Mouse (Mus musculus): ENCODE data around the gene Ppp1r26. TPM values are rescaled to one million over a fixed set of nuclear protein-coding genes. Genes with fewer than 3 reads are reported as not detected.

The Ppp1r26 gene
- polyA plus RNA-seq, 2 experiments from 2014 or later: 0.08 TPM; not detected in 1

- no peak for ATAC-seq
These were observed 56.4 kb downstream of the Ppp1r26 start for GRCm38 (mm10) chr2:28502987-28503386.

GRCm38 (mm10) chr2:28504676-28505075, 58.1 kb downstream of the Ppp1r26 start:
- ATAC-seq: no peak

Other genes starting within 250 kb of the Ppp1r26 start
- gene 1700007K13Rik, start 19.5 kb downstream of the Ppp1r26 start, polyA plus RNA-seq (2017; shearing (Covaris generic)): under 1 TPM in 1 of 2 experiments, not detected in 1; 0.52 TPM
- 10 to 100 TPM; 15.7 to 17.2 TPM for gene Mrps2, start 21.3 kb downstream of the Ppp1r26 start, polyA plus RNA-seq (2017; shearing (Covaris generic))
- gene Gbgt1, start 50.1 kb downstream of the Ppp1r26 start, polyA plus RNA-seq (2017; shearing (Covaris generic)): not detected
- gene Gm10134, start 59.3 kb downstream of the Ppp1r26 start, polyA plus RNA-seq (2017; shearing (Covaris generic)): not detected
- gene Ralgds, start 66.3 kb downstream of the Ppp1r26 start, polyA plus RNA-seq (2017; shearing (Covaris generic)): 1 to 10 TPM; 7.4 to 8.3 TPM
- gene Cel, start 116.6 kb downstream of the Ppp1r26 start, polyA plus RNA-seq (2017; shearing (Covaris generic)): not detected
- gene Gtf3c5, start 137.0 kb downstream of the Ppp1r26 start, polyA plus RNA-seq (2017; shearing (Covaris generic)): 10 to 100 TPM; 12.5 to 20.3 TPM
- gene Gfi1b, start 175.2 kb downstream of the Ppp1r26 start, polyA plus RNA-seq (2017; shearing (Covaris generic)): under 1 TPM; 0.20 to 0.85 TPM
- gene Tsc1, start 194.4 kb downstream of the Ppp1r26 start, polyA plus RNA-seq (2017; shearing (Covaris generic)): 10 to 100 TPM; 13.9 to 16.2 TPM